Mouse (Mus musculus) forebrain, embryonic 14.5 days (tissue): ENCODE results near the gene Cenpl. TPM values are rescaled to one million over a fixed set of nuclear protein-coding genes. Genes with fewer than 3 reads are reported as not detected.
A peak's percentile ranks its signal among the peaks of the same experiment; 100 is the strongest.

Experiments used
- ATAC-seq: fragments of 200-750 bp; cut with Nextera tagmentation; 2 replicates; pipeline ENCODE4 v1.8.0; 2017; ENCODE audit warnings: mild to moderate bottlenecking, moderate library complexity
- DNase-seq: peaks from one replicate; pipeline ENCODE4 v3.0.0-alpha.2; 2015; ENCODE audit warnings: low spot score
- H3K27ac ChIP-seq: fragments of 300-500 bp; sonication (generic); 2 replicates; pipeline ENCODE4 v1.5.1; 2014; ENCODE audit warnings: low read depth, mild to moderate bottlenecking, control low read depth, low read length, moderate library complexity
- H3K27me3 ChIP-seq: fragments of 300-500 bp; sonication (generic); replicated peaks from 2 replicates; pipeline ENCODE4 v1.6.1; 2014; ENCODE audit warnings: low read length, control low read depth, mixed read lengths; ENCODE audit not compliant: control insufficient read depth, insufficient read depth
- H3K36me3 ChIP-seq: fragments of 300-500 bp; sonication (generic); 2 replicates; pipeline ENCODE4 v1.6.1; 2014; ENCODE audit warnings: low read length, control low read depth; ENCODE audit not compliant: control insufficient read depth, insufficient read depth
- H3K4me1 ChIP-seq: fragments of 300-500 bp; sonication (generic); 2 replicates; pipeline ENCODE4 v1.6.1; 2014; ENCODE audit warnings: antibody characterized with exemption, low read length, control low read depth; ENCODE audit not compliant: control insufficient read depth, insufficient read depth
- H3K4me2 ChIP-seq: fragments of 300-500 bp; sonication (generic); 2 replicates; pipeline ENCODE4 v1.6.1; 2014; ENCODE audit warnings: mild to moderate bottlenecking, control low read depth, low read length
- H3K4me3 ChIP-seq: fragments of 300-500 bp; sonication (generic); 2 replicates; pipeline ENCODE4 v1.5.1; 2014; ENCODE audit warnings: low read depth, low read length, control low read depth
- H3K9ac ChIP-seq: fragments of 300-500 bp; sonication (generic); 2 replicates; pipeline ENCODE4 v1.6.1; 2014; ENCODE audit warnings: mild to moderate bottlenecking, low read length, control low read depth, moderate library complexity
- H3K9me3 ChIP-seq: fragments of 300-500 bp; sonication (generic); replicated peaks from 2 replicates; pipeline ENCODE4 v1.6.1; 2016; ENCODE audit warnings: low read length, control low read depth, mixed read lengths; ENCODE audit not compliant: control insufficient read depth
- WGBS: fragments of 180-500 bp; shearing (Covaris S2); extraction: QIAGEN DNeasy Blood & Tissue Kit; methylation state at CpG from one replicate; pipeline ENCODE4 v1.1.7; 2014; 5-methylcytosine and 5-hydroxymethylcytosine counted together
- polyA plus RNA-seq: library from polyadenylated mRNA; unstranded; fragments of >200 nt; fragmentation: Nextera tagmentation; extraction: Ambion mirVana; gene quantifications from 2 replicates; pipeline ENCODE4 v1.2.1, GENCODE M21; 2014

The Cenpl gene
- polyA plus RNA-seq, 1 experiment from 2014 or later = 27.5 TPM

GRCm38 (mm10) chr1:161034435-161035280, 35.9 kb upstream of the Cenpl start, which contains the start of gene Zbtb37:
Gene Zbtb37 (minus strand): TSS chr1:161034849.
- WGBS = 2% methylated on average over 69 of the region's 76 CpGs

GRCm38 (mm10) chr1:161035281-161035785, 35.2 kb upstream of the Cenpl start:
- H3K9ac ChIP-seq = peak overlapping the region; percentile 85
- WGBS = under 1% methylated on average over 14 of the region's 14 CpGs
- peak overlapping the region; percentile 62 for H3K4me3 ChIP-seq
- peaks cover 18% of the 10 kb centered on the region for H3K4me1 ChIP-seq
- peak overlapping the region; percentile 89 for H3K27ac ChIP-seq
- peaks cover 65% of the 10 kb centered on the region for H3K36me3 ChIP-seq
- no peaks in the 10 kb centered on the region for H3K9me3 ChIP-seq
- H3K27me3 ChIP-seq = no peaks in the 10 kb centered on the region
- peak overlapping the region; percentile 95 for H3K4me2 ChIP-seq
- DNase-seq (peak; percentile 52), ATAC-seq (peak; percentile 28)

More at GRCm38 (mm10) chr1:161034435-161035280, 35.9 kb upstream of the Cenpl start, which contains the start of gene Zbtb37:
- H3K4me3 ChIP-seq = peak within 1 kb of the TSS; percentile 62
- DNase-seq (peak; percentile 99), ATAC-seq (peak; percentile 93)
- no peaks in the 10 kb centered on the region for H3K9me3 ChIP-seq
- H3K27me3 ChIP-seq = no peaks in the 10 kb centered on the region
- H3K9ac ChIP-seq = peak within 1 kb of the TSS; percentile 85
- H3K36me3 ChIP-seq = peaks cover 62% of the 10 kb centered on the region
- H3K4me2 ChIP-seq = peak within 1 kb of the TSS; percentile 95
- H3K4me1 ChIP-seq = peaks cover 18% of the 10 kb centered on the region
- H3K27ac ChIP-seq = peak within 1 kb of the TSS; percentile 89

GRCm38 (mm10) chr1:161035786-161036404, 34.6 kb upstream of the Cenpl start:
- peak overlapping the region; percentile 62 for H3K4me3 ChIP-seq
- H3K9ac ChIP-seq = peak overlapping the region; percentile 85
- H3K27ac ChIP-seq = peak overlapping the region; percentile 89
- ATAC-seq = no peak
- peaks cover 18% of the 10 kb centered on the region for H3K4me1 ChIP-seq
- H3K9me3 ChIP-seq = no peaks in the 10 kb centered on the region
- H3K36me3 ChIP-seq = peaks cover 68% of the 10 kb centered on the region
- WGBS = 0% methylated on average over 6 of the region's 6 CpGs
- peak overlapping the region; percentile 95 for H3K4me2 ChIP-seq
- DNase-seq = peak; percentile 47
- H3K27me3 ChIP-seq = no peaks in the 10 kb centered on the region

GRCm38 (mm10) chr1:161036411-161036841, 34.1 kb upstream of the Cenpl start:
- H3K36me3 ChIP-seq = peaks cover 65% of the 10 kb centered on the region
- H3K9ac ChIP-seq = peak overlapping the region; percentile 85
- DNase-seq = peak; percentile 47
- H3K4me3 ChIP-seq = peak overlapping the region; percentile 62
- peaks cover 18% of the 10 kb centered on the region for H3K4me1 ChIP-seq
- no peaks in the 10 kb centered on the region for H3K27me3 ChIP-seq
- WGBS = 2% methylated on average over 5 of the region's 5 CpGs
- H3K4me2 ChIP-seq = peak overlapping the region; percentile 95
- H3K9me3 ChIP-seq = no peaks in the 10 kb centered on the region
- peak overlapping the region; percentile 89 for H3K27ac ChIP-seq
- no peak for ATAC-seq

GRCm38 (mm10) chr1:161037026-161037425, 33.5 kb upstream of the Cenpl start:
- WGBS = 0% methylated on average over 1 of the region's 1 CpGs
- ATAC-seq (no peak), DNase-seq (no peak)
- Histone ChIP-seq H3K27me3 (no peaks in the 10 kb centered on the region), H3K4me1 (peaks cover 18% of the 10 kb centered on the region), H3K9ac (peak overlapping the region; percentile 85), H3K4me2 (peak overlapping the region; percentile 95), H3K36me3 (peaks cover 65% of the 10 kb centered on the region), H3K9me3 (no peaks in the 10 kb centered on the region), H3K4me3 (peak overlapping the region; percentile 62), H3K27ac (no peak overlapping the region)

GRCm38 (mm10) chr1:161037599-161037998, 32.9 kb upstream of the Cenpl start:
- no peak for ATAC-seq
- Histone ChIP-seq H3K9ac (peak overlapping the region; percentile 46; the same call in 1 of the 2 replicates), H3K27ac (no peak overlapping the region), H3K9me3 (no peaks in the 10 kb centered on the region), H3K4me3 (peak overlapping the region; percentile 62), H3K36me3 (peaks cover 63% of the 10 kb centered on the region), H3K4me1 (peaks cover 18% of the 10 kb centered on the region), H3K27me3 (no peaks in the 10 kb centered on the region), H3K4me2 (peak overlapping the region; percentile 95)
- DNase-seq = peak; percentile 8
- 21% methylated on average over 3 of the region's 3 CpGs for WGBS

GRCm38 (mm10) chr1:161038004-161038403, 32.5 kb upstream of the Cenpl start:
- no peaks in the 10 kb centered on the region for H3K27me3 ChIP-seq
- H3K4me2 ChIP-seq = peak overlapping the region; percentile 95
- peak overlapping the region; percentile 46; the same call in 1 of the 2 replicates for H3K9ac ChIP-seq
- 23% methylated on average over 3 of the region's 3 CpGs for WGBS
- peak overlapping the region; percentile 62 for H3K4me3 ChIP-seq
- peaks cover 63% of the 10 kb centered on the region for H3K36me3 ChIP-seq
- H3K27ac ChIP-seq = no peak overlapping the region
- H3K9me3 ChIP-seq = no peaks in the 10 kb centered on the region
- DNase-seq (peak; percentile 1), ATAC-seq (no peak)
- H3K4me1 ChIP-seq = peaks cover 18% of the 10 kb centered on the region

GRCm38 (mm10) chr1:161038968-161039721, 31.4 kb upstream of the Cenpl start:
- 5% methylated on average over 3 of the region's 3 CpGs for WGBS
- DNase-seq = peak; percentile 10
- Histone ChIP-seq H3K4me1 (peaks cover 11% of the 10 kb centered on the region), H3K27me3 (no peaks in the 10 kb centered on the region), H3K27ac (peak overlapping the region; percentile 52; the same call in 1 of the 2 replicates), H3K36me3 (peaks cover 66% of the 10 kb centered on the region), H3K9me3 (no peaks in the 10 kb centered on the region), H3K4me3 (no peak overlapping the region), H3K9ac (no peak overlapping the region), H3K4me2 (no peak overlapping the region)
- no peak for ATAC-seq
